Mouse (Mus musculus) ES-Bruce4 (cell line): Measurements from ENCODE around the gene Rabepk.

ENCODE experiments used
- CTCF ChIP-seq: IDR thresholded peaks from one replicate; pipeline ENCODE4 v1.8.1; 2011; ENCODE audit warnings: low read depth, low read length
- EP300 ChIP-seq: IDR thresholded peaks from 2 replicates; pipeline ENCODE4 v1.6.1; 2011; ENCODE audit warnings: low read depth, low read length; ENCODE audit not compliant: insufficient read depth
- POLR2A ChIP-seq: IDR thresholded peaks from one replicate; pipeline ENCODE4 v1.8.1; 2011; ENCODE audit warnings: low read length; ENCODE audit not compliant: insufficient read depth

- TF ChIP-seq POLR2A (no peak), CTCF (no peak), EP300 (no peak)
These were observed 27.2 kb downstream of the Rabepk start for GRCm38 (mm10) chr2:34772252-34773235.
